Mouse (Mus musculus) megakaryocyte, embryonic 14.5 days (primary cell): ENCODE measurements around the gene Lemd1.

ENCODE experiments used
- FLI1 ChIP-seq: IDR thresholded peaks from 2 replicates; pipeline ENCODE4 v1.6.1; 2012; ENCODE audit warnings: low read length, inconsistent platforms, mixed read lengths
- GATA1 ChIP-seq: IDR thresholded peaks from 3 replicates; pipeline ENCODE4 v1.6.1; 2012; ENCODE audit warnings: mixed read lengths, low read length, inconsistent platforms, borderline replicate concordance

DNA sequence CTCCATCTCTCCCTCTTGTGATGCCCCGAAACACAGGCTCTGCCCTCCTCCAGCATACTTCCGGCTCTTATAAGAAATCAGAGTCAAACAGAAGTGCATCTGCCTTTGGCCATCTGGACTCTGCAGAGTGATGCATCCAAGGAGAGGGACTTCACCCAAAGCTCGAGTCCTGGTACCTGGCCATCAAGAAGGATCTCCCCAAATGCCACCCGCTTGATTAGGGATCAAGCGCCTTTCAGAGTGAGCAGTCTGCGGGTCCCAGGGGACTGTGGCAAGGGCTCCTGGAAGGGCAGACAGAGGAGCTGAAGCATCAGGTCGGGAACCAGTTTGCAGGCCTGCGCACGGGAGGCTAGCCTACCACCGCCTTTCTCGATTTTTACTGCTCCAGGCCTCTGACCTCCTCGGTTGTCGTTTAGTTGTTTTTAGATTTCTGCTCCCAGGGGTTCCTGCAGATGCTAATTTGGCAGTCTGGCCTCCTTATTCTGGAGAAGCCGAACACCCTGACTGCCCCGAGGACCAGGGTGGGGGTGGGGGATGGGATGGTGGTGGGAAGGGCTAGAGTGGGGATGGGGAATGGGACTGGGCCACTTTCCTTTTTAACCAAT lies 38.0 kb upstream of the Lemd1 start:
- TF ChIP-seq GATA1 (no peak), FLI1 (no peak)
